Mouse (Mus musculus): ENCODE results near the gene Pdk4. TPM values are rescaled to one million over a fixed set of nuclear protein-coding genes. Genes with fewer than 3 reads are reported as not detected.
A peak's percentile ranks its signal among the peaks of the same experiment; 100 is the strongest.

The Pdk4 gene
- 1.6 TPM in 2 replicates for polyA plus RNA-seq (2015; fragmentation: Nextera tagmentation; extraction: Ambion mirVana)

DNA sequence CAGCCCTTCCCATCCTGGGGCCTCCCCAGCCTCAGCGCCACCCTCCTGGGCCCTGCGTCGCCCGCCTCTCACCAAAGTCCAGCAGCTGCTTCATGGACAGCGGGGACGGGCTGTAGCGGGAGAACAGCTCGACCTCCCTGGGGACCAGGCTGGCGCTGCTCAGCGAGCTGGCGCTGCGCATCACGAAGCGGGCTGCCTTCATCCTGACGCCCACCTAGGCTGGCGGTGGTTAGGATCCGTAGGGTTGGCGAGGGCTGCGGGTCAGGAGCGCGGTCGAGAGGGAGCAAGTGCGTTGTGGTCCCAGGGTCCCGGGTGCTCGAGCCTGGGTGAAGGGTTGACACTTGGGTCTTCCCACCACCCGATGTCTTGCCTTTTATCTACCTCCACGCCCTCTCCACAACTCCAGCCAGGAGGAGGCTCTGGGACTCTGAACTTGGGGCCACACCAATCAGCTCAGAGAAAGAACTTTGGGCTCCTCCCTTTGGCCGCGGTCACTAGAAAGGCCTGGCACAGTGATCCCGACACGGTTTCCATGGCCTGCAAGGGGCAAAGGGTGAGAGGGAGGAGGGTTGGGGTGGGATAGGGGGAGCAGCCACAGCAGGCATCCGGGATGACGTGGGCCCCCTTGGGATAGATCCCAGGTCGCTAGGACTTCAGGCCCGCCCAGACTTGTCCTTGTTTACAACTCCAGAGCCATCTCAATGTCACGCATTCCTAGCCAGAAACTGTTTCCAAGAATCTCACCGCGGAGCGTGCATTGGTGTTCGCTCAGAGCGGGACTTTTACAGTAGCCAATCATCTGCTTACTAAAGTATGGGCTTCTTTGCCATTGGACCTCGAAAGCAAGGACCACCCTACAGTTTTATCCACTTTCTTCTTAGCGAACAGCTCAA, at the start of gene Pdk4:
TSS of gene Pdk4 (minus strand) at position 349 of the 893 bp plus-strand sequence.
- peaks cover 4% of the 10 kb centered on the region; the same call in 1 of the 2 replicates for H3K4me1 ChIP-seq (ENCODE audit: control insufficient read depth, insufficient read depth, low read length)
- H3K9ac ChIP-seq (ENCODE audit: low read depth, low read length) = peak within 1 kb of the TSS; percentile 66
- no peak within 1 kb of the TSS for H3K27ac ChIP-seq (ENCODE audit: low read length)
- ATAC-seq = peak; percentile 96
- 2% methylated on average over 43 of the region's 43 CpGs for WGBS
- peak within 1 kb of the TSS; percentile 55 for H3K4me3 ChIP-seq (ENCODE audit: low read depth, low read length)
- H3K4me2 ChIP-seq (ENCODE audit: low read length) = peak within 1 kb of the TSS; percentile 100
- H3K27me3 ChIP-seq (ENCODE audit: control insufficient read depth, insufficient read depth, low read depth, low read length) = peaks cover 3% of the 10 kb centered on the region; the same call in 1 of the 2 replicates
- no peaks in the 10 kb centered on the region for H3K9me3 ChIP-seq (replicated peaks; ENCODE audit: control insufficient read depth, low read length, poor library complexity, severe bottlenecking)
- no peaks in the 10 kb centered on the region for H3K36me3 ChIP-seq (ENCODE audit: control insufficient read depth, insufficient read depth, low read length)

DNA sequence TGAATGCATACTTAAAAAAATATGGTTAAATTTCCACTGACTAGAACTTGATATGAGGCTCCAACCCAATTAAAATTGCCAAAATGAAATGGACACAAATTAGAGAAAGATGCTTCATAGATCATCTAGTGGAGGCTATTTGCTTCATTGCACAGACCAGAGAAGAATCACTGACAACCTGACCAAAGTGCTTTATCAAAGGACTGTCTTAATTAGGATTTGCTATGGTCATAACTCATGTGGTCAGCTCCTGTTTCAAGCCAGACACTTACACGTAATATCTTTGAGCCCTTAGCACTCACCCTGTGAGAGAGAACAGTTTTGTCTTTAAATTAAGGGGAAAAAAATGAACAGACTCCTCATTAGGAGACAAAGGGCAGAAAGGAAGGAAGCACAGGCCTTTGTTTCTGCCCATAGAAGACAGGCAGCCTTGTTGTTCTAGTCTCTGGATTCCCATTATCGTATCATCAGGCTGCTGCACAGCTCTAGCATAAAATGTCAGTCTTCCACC, 41.8 kb upstream of the Pdk4 start:
- no peak overlapping the region for H3K4me3 ChIP-seq (ENCODE audit: low read depth, low read length)
- no peak overlapping the region for H3K27ac ChIP-seq (ENCODE audit: low read length)
- no peaks in the 10 kb centered on the region for H3K27me3 ChIP-seq (ENCODE audit: control insufficient read depth, insufficient read depth, low read depth, low read length)
- 68% methylated on average over 2 of the region's 2 CpGs for WGBS
- H3K9ac ChIP-seq (ENCODE audit: low read depth, low read length) = no peak overlapping the region
- no peak overlapping the region for H3K4me2 ChIP-seq (ENCODE audit: low read length)
- ATAC-seq = no peak
- H3K9me3 ChIP-seq (replicated peaks; ENCODE audit: control insufficient read depth, low read length, poor library complexity, severe bottlenecking) = no peaks in the 10 kb centered on the region
- H3K4me1 ChIP-seq (ENCODE audit: control insufficient read depth, insufficient read depth, low read length) = no peaks in the 10 kb centered on the region
- H3K36me3 ChIP-seq (ENCODE audit: control insufficient read depth, insufficient read depth, low read length) = no peaks in the 10 kb centered on the region

GRCm38 (mm10) chr6:5535754-5536153, 39.6 kb upstream of the Pdk4 start:
- Histone ChIP-seq H3K27me3 (ENCODE audit: control insufficient read depth, insufficient read depth, low read depth, low read length) (no peaks in the 10 kb centered on the region), H3K27ac (ENCODE audit: low read length) (no peak overlapping the region), H3K4me3 (ENCODE audit: low read depth, low read length) (no peak overlapping the region), H3K36me3 (ENCODE audit: control insufficient read depth, insufficient read depth, low read length) (no peaks in the 10 kb centered on the region), H3K9ac (ENCODE audit: low read depth, low read length) (no peak overlapping the region), H3K4me1 (ENCODE audit: control insufficient read depth, insufficient read depth, low read length) (no peaks in the 10 kb centered on the region), H3K9me3 (replicated peaks; ENCODE audit: control insufficient read depth, low read length, poor library complexity, severe bottlenecking) (no peaks in the 10 kb centered on the region), H3K4me2 (ENCODE audit: low read length) (no peak overlapping the region)
- no peak for ATAC-seq

GRCm38 (mm10) chr6:5517091-5517490, 21.0 kb upstream of the Pdk4 start:
- Histone ChIP-seq H3K27ac (ENCODE audit: low read length) (no peak overlapping the region), H3K4me3 (ENCODE audit: low read depth, low read length) (no peak overlapping the region), H3K9ac (ENCODE audit: low read depth, low read length) (no peak overlapping the region), H3K4me2 (ENCODE audit: low read length) (no peak overlapping the region), H3K9me3 (replicated peaks; ENCODE audit: control insufficient read depth, low read length, poor library complexity, severe bottlenecking) (no peaks in the 10 kb centered on the region), H3K36me3 (ENCODE audit: control insufficient read depth, insufficient read depth, low read length) (no peaks in the 10 kb centered on the region), H3K4me1 (ENCODE audit: control insufficient read depth, insufficient read depth, low read length) (no peaks in the 10 kb centered on the region), H3K27me3 (ENCODE audit: control insufficient read depth, insufficient read depth, low read depth, low read length) (no peaks in the 10 kb centered on the region)
- WGBS = 69% methylated on average over 5 of the region's 5 CpGs
- no peak for ATAC-seq

GRCm38 (mm10) chr6:5509757-5510156, 13.6 kb upstream of the Pdk4 start:
- H3K4me1 ChIP-seq (ENCODE audit: control insufficient read depth, insufficient read depth, low read length) = no peaks in the 10 kb centered on the region
- no peak overlapping the region for H3K4me2 ChIP-seq (ENCODE audit: low read length)
- no peak overlapping the region for H3K4me3 ChIP-seq (ENCODE audit: low read depth, low read length)
- H3K27ac ChIP-seq (ENCODE audit: low read length) = no peak overlapping the region
- H3K9ac ChIP-seq (ENCODE audit: low read depth, low read length) = no peak overlapping the region
- no peak for ATAC-seq
- no peaks in the 10 kb centered on the region for H3K36me3 ChIP-seq (ENCODE audit: control insufficient read depth, insufficient read depth, low read length)
- H3K9me3 ChIP-seq (replicated peaks; ENCODE audit: control insufficient read depth, low read length, poor library complexity, severe bottlenecking) = no peaks in the 10 kb centered on the region
- 62% methylated on average over 5 of the region's 5 CpGs for WGBS
- H3K27me3 ChIP-seq (ENCODE audit: control insufficient read depth, insufficient read depth, low read depth, low read length) = no peaks in the 10 kb centered on the region

GRCm38 (mm10) chr6:5509303-5509702, 13.2 kb upstream of the Pdk4 start:
- no peak overlapping the region for H3K4me2 ChIP-seq (ENCODE audit: low read length)
- H3K4me1 ChIP-seq (ENCODE audit: control insufficient read depth, insufficient read depth, low read length) = no peaks in the 10 kb centered on the region
- no peak overlapping the region for H3K27ac ChIP-seq (ENCODE audit: low read length)
- no peaks in the 10 kb centered on the region for H3K27me3 ChIP-seq (ENCODE audit: control insufficient read depth, insufficient read depth, low read depth, low read length)
- H3K36me3 ChIP-seq (ENCODE audit: control insufficient read depth, insufficient read depth, low read length) = no peaks in the 10 kb centered on the region
- no peak overlapping the region for H3K4me3 ChIP-seq (ENCODE audit: low read depth, low read length)
- 65% methylated on average over 5 of the region's 5 CpGs for WGBS
- no peaks in the 10 kb centered on the region for H3K9me3 ChIP-seq (replicated peaks; ENCODE audit: control insufficient read depth, low read length, poor library complexity, severe bottlenecking)
- H3K9ac ChIP-seq (ENCODE audit: low read depth, low read length) = no peak overlapping the region
- no peak for ATAC-seq

DNA sequence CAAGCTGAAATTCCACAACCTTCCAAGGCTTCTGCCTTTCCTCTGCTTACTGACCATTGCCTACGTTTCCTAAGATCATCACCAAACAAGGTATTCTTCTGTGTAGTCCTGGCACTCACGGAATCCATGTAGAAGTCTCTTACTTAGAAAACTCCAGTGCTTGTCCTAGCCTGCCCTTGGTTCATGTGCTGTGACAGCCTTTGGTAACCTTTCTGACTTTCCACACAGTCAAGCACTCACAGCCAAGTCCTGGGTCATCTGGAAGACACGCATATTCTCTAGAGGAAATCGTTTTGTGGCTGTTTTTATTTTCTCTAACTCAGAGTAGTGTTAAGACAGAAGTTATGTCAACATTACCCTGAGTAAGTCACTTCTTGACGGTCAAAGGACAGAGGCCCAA, 11.7 kb upstream of the Pdk4 start:
- H3K9ac ChIP-seq (ENCODE audit: low read depth, low read length) = no peak overlapping the region
- H3K27ac ChIP-seq (ENCODE audit: low read length) = no peak overlapping the region
- no peaks in the 10 kb centered on the region for H3K4me1 ChIP-seq (ENCODE audit: control insufficient read depth, insufficient read depth, low read length)
- H3K36me3 ChIP-seq (ENCODE audit: control insufficient read depth, insufficient read depth, low read length) = no peaks in the 10 kb centered on the region
- no peaks in the 10 kb centered on the region for H3K27me3 ChIP-seq (ENCODE audit: control insufficient read depth, insufficient read depth, low read depth, low read length)
- no peak overlapping the region for H3K4me3 ChIP-seq (ENCODE audit: low read depth, low read length)
- no peak for ATAC-seq
- no peaks in the 10 kb centered on the region for H3K9me3 ChIP-seq (replicated peaks; ENCODE audit: control insufficient read depth, low read length, poor library complexity, severe bottlenecking)
- no peak overlapping the region for H3K4me2 ChIP-seq (ENCODE audit: low read length)
- 92% methylated on average over 5 of the region's 5 CpGs for WGBS

DNA sequence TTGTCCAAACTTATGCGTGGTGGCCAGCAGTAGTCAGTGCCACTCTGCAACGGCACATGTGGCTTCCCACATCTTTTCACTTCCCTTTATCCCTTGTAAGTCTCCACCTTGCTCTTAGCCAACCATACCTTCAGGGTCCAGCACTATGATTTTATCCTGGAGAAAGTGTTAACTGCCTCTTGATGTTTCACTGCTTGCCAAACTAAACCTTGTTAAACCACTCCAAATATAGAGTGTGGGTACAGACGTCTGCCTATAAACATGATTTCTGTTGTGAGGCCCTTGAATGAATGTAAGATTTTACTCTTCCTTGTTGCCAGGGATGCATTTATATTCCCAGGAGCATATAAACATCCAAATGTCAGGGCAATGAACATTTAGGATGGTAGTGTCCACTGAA, 10.2 kb upstream of the Pdk4 start:
- Histone ChIP-seq H3K4me3 (ENCODE audit: low read depth, low read length) (no peak overlapping the region), H3K36me3 (ENCODE audit: control insufficient read depth, insufficient read depth, low read length) (no peaks in the 10 kb centered on the region), H3K27ac (ENCODE audit: low read length) (no peak overlapping the region), H3K27me3 (ENCODE audit: control insufficient read depth, insufficient read depth, low read depth, low read length) (no peaks in the 10 kb centered on the region), H3K9me3 (replicated peaks; ENCODE audit: control insufficient read depth, low read length, poor library complexity, severe bottlenecking) (no peaks in the 10 kb centered on the region), H3K4me2 (ENCODE audit: low read length) (no peak overlapping the region), H3K9ac (ENCODE audit: low read depth, low read length) (no peak overlapping the region), H3K4me1 (ENCODE audit: control insufficient read depth, insufficient read depth, low read length) (no peaks in the 10 kb centered on the region)
- no peak for ATAC-seq
- WGBS = 94% methylated on average over 3 of the region's 3 CpGs

DNA sequence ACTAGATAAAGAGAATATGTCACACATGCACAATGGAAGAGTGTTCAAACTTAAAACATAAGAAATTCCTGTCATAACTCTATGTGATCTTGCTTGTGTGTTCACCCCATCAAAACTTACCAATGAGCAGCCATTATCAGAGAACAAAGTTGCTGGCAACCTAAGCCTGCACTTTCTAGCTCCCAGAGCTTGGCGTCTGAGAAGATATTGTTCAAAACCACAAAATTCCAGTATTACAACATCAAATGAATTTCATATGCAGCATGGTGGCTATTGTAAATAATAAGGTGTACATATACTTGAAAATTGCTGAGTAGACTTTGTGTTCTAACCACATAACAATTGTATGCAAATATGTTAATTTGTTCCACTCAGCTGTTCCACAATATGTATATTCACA, 6.7 kb upstream of the Pdk4 start:
- no peaks in the 10 kb centered on the region for H3K4me1 ChIP-seq (ENCODE audit: control insufficient read depth, insufficient read depth, low read length)
- no peaks in the 10 kb centered on the region for H3K36me3 ChIP-seq (ENCODE audit: control insufficient read depth, insufficient read depth, low read length)
- H3K4me2 ChIP-seq (ENCODE audit: low read length) = no peak overlapping the region
- no peaks in the 10 kb centered on the region for H3K27me3 ChIP-seq (ENCODE audit: control insufficient read depth, insufficient read depth, low read depth, low read length)
- no peak overlapping the region for H3K27ac ChIP-seq (ENCODE audit: low read length)
- no peak overlapping the region for H3K4me3 ChIP-seq (ENCODE audit: low read depth, low read length)
- H3K9me3 ChIP-seq (replicated peaks; ENCODE audit: control insufficient read depth, low read length, poor library complexity, severe bottlenecking) = no peaks in the 10 kb centered on the region
- 100% methylated on average over 1 of the region's 1 CpGs for WGBS
- no peak for ATAC-seq
- H3K9ac ChIP-seq (ENCODE audit: low read depth, low read length) = no peak overlapping the region

All from midbrain, embryonic 16.5 days (tissue).